Mouse (Mus musculus): ENCODE measurements at regions not wholly inside any gene's neighbourhood (a gene's known extent, or its start where the extent isn't known, plus 50 kb on each side); places are given as distances from the start of the nearest gene placed in this dataset.
"Not testable (repeated sequence)": the region's sequence is repeated elsewhere in the genome, so short reads cannot be mapped to it uniquely, and the experiment has no call there.

DNA sequence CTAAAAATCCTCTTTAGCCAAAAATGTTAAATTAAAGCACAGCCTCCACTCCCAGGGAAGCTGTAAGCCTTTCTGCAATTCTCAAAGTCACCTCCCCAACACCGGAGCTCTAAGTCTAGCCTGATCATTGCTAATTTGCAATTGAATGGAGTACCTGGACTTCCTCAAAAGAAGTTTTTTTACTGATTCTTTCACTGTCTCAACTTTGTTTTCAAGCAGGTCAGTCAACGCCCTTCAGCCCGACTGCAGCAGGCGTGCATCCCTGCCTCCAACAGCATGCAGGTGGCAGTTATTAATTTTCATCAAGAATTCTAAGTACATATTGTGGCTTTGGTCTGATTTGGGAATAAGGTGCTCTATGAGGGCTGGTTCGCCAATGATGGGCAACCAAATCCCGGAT, 589.0 kb upstream of the Cadm2 start:
- H3K27me3 ChIP-seq (ENCODE audit: control insufficient read depth, insufficient read depth, low read length); H3K27ac ChIP-seq (ENCODE audit: control insufficient read depth, insufficient read depth, low read depth, low read length); H3K36me3 ChIP-seq (ENCODE audit: control insufficient read depth, insufficient read depth, low read length); H3K4me1 ChIP-seq (ENCODE audit: control insufficient read depth, insufficient read depth, low read length); H3K4me3 ChIP-seq (ENCODE audit: control insufficient read depth, low read depth, low read length): not testable (repeated sequence)

DNA sequence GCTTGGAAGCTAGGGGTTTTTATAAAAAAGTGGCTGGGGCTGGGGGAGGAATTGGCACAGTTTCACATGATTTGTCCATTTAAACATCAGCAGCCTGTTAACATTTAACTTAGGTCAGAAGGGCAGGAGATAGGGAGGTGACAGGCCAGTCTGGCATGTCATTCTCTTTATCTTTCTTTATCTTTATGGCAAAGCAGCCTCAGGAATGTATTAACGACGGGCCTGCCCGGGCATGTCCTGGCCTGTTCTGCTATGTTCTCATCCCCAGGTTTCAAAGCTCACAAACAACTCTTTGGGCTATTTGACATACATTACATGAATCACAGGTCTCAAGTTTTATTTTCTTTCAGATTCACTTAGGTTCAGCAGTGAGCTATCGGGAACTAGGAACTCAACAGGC, 584.2 kb upstream of the Cadm2 start:
- not testable (repeated sequence) for H3K36me3 ChIP-seq (ENCODE audit: control insufficient read depth, insufficient read depth, low read length); H3K27me3 ChIP-seq (ENCODE audit: control insufficient read depth, insufficient read depth, low read length); H3K4me3 ChIP-seq (ENCODE audit: control insufficient read depth, low read depth, low read length); H3K27ac ChIP-seq (ENCODE audit: control insufficient read depth, insufficient read depth, low read depth, low read length); H3K4me1 ChIP-seq (ENCODE audit: control insufficient read depth, insufficient read depth, low read length)

DNA sequence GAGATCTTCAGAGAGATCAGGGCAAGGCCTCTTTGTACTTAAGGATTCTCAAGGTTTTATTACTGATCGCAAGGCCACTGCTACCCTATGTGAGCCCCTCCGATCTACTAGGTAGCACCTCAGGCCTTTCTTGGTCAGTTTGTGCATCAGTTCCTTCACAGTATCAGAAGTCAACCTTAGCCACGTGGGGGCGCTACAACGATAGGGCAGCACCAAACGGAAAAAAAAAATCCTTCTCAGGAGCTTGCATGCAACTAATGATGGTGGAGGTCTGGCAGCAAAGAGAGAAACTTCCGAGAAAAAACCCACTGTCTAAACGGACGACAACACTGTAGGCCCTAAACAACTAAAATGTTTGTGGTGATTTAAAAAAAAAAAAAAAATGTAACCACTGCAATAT, 543.9 kb upstream of the Cadm2 start:
- TF ChIP-seq CTCF (IDR thresholded peaks at IDR 0.05; ENCODE audit: control insufficient read depth, insufficient read depth, insufficient replicate concordance, low read depth, low read length) (peak; percentile 26; the same call in 1 of the 2 replicates), POLR2A (IDR thresholded peaks at IDR 0.05; ENCODE audit: control insufficient read depth, low read depth, low read length) (no peak)
- H3K4me1 ChIP-seq (ENCODE audit: control insufficient read depth, insufficient read depth, low read length), result no peaks in the 10 kb centered on the region
- no peak overlapping the region for H3K27ac ChIP-seq (ENCODE audit: control insufficient read depth, insufficient read depth, low read depth, low read length)
- no peak overlapping the region for H3K4me3 ChIP-seq (ENCODE audit: control insufficient read depth, low read depth, low read length)
- no peaks in the 10 kb centered on the region for H3K36me3 ChIP-seq (ENCODE audit: control insufficient read depth, insufficient read depth, low read length)
- H3K27me3 ChIP-seq (ENCODE audit: control insufficient read depth, insufficient read depth, low read length), result no peaks in the 10 kb centered on the region

DNA sequence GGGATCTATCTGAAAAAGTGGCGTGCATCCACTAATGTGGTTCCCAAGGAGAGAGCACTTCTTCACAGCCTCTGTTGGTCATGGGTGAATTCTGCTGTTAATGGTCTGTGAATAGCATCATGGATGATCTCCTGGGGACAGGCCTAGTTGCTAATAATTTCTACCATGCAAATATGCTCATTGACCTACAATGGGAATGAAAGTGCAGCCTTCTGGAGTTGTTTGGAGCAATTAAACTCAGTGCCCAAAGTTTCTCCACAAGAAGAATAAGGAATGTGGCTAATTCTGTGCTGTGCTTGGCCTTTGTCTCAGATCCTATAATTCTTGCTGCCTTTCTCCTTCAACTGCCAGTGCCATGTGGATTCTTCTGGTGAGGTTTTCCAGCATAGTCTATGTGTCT, 532.8 kb upstream of the Cadm2 start:
- Histone ChIP-seq H3K36me3 (ENCODE audit: control insufficient read depth, insufficient read depth, low read length) (no peaks in the 10 kb centered on the region), H3K4me1 (ENCODE audit: control insufficient read depth, insufficient read depth, low read length) (no peaks in the 10 kb centered on the region), H3K27ac (ENCODE audit: control insufficient read depth, insufficient read depth, low read depth, low read length) (no peak overlapping the region), H3K27me3 (ENCODE audit: control insufficient read depth, insufficient read depth, low read length) (no peaks in the 10 kb centered on the region), H3K4me3 (ENCODE audit: control insufficient read depth, low read depth, low read length) (no peak overlapping the region)
- TF ChIP-seq POLR2A (IDR thresholded peaks at IDR 0.05; ENCODE audit: control insufficient read depth, low read depth, low read length) (no peak), CTCF (IDR thresholded peaks at IDR 0.05; ENCODE audit: control insufficient read depth, insufficient read depth, insufficient replicate concordance, low read depth, low read length) (no peak)

All from testis, adult 2 months (tissue).